Mouse (Mus musculus): ENCODE measurements around the gene Pithd1.

The Pithd1 gene

DNA sequence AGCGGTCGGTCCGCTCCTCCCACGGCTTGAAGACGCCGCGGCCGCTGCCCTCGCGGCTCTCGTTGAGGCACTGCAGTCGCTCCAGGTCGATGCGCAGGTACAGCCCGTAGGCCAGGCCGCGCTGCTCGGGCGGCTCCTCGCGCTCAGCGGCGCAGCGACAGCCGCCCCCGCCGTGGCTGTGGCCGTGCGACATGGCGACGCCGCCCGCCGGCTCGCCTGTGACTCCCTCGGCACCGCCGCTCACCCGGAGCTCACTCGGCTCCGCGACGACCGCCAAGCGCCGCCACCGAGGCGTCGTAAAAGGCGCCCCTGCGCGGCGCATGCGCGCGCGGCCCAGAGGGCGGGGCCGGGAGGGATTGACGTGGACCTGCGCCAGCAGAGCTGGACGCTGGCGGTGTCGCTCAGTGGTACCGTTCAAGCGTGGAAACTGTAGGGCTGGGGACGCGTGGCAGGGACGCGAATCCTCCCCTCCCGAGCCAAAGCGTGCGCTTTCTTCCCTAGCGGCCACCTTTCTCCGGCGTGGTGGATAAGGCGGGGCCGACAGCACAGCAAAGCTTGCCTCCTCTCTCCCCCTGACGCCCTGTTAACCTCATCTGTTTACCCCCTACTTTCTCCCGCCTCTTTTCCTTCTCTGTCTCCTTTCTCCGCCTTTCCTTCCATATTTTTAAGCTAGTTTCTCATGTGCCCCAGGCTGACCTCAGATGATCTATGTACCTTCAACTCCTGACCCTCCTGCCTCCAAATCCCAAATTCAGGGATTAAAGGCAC lies at the start of gene Pithd1:
Pithd1 (minus strand) TSS at position 322 of the 768 bp plus-strand sequence.
- DNase-seq (ENCODE audit: low spot score in 2 of 2) = peak; percentile 88 to 91

DNA sequence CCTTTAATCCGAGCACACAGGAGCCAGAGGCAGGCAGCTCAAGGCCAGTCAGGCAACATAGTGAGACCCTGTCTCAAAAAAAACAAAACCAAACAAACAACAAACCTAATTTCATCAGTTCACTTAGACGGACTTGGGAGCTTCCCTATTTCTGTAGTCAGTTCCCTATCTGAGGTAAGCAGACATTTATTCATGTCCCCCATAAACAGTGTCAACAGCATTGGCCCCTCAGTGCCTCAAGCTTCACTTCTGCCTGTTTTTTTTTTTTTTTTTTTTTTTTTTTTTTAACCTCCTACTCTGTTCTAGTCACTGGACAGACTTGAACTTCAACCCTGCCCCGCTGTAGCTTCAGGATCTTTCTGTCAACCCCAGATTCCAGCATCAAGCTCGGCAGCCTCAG lies 48.0 kb upstream of the Pithd1 start:
- DNase-seq (ENCODE audit: low spot score in 2 of 2) = no peak

DNA sequence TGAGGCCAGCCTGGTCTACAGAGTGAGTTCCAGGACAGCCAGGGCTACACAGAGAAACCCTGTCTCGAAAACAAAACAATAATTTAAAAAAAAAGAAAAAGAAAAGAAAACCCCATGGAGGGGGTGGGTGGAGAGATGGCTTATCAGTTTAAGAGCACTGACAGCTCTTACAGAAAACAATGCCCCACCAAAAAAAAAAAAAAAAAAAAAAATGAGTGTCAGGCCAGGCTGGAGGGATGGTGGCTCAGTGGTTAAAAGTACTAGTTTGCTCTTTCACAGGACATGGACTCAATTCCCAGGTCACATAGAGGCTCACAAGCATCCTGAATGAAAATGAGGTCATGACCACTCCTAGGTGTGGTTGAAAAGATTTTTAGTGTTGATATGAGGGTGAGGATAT lies 46.2 kb upstream of the Pithd1 start:
- DNase-seq (ENCODE audit: low spot score in 2 of 2) = no peak

DNA sequence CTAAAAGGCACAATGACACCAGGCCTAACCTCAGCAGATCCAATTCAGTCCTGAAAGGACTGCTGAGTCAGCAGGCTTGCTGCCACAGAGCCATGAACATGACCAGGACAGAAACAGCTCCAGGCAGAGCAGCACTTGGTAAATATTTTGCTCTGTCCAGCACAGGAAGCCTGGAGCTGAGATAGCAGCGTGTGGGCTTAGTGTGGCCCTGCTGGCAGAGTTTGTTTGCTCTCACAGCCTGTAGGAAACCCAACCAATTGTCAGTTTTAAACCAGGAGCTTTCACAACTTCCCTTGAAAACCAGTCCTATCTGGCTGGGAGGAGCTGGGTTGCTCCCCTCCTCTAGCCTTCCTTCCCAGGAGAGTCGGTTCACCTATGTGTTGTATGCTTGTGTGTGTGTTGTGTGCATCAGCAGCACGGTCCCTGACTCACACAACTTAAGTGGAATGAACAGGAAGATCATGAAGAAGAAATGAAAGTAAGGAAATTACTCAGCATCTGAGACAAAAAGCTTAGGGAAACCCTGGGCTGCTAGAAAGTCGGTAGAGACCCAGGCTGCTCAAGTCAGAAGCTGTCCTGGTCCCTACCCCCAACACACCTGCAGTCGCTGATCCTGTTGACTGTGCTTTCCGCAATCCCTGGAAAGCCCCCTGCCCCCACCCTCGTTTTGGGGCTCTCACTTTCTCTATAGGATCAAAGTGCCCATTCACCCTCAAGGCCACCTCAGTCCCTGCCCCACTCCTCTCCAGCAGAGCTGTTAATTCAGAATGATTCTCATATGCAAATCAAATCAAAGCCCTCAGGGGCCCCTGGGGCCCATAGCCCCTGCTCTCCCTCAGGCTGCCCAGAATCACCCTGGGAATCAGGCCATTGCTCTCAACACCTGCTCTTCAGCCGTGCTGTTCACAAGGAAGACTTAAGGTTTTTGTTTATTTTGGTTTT lies 44.2 kb upstream of the Pithd1 start:
- no peak for DNase-seq (ENCODE audit: low spot score in 2 of 2)

DNA sequence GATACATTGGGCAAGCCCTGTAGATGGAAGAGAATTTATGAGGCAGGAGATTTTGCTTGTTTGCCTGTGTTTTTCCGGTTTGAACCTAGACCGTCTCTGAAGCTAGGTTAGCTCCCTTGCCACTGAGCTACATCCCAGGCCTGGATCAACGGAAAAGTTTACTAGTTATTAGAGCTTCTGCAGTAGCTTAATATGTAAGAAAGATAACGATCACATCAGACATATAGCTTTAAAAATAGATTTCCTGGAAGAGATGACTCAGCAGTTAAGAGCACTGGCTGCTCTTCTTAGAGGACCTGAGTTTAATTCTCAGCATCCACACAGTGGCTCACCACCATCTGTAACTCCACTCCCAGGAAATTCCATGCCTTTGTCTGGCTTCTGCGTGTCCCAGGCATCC lies 41.6 kb upstream of the Pithd1 start:
- no peak for DNase-seq (ENCODE audit: low spot score in 2 of 2)

DNA sequence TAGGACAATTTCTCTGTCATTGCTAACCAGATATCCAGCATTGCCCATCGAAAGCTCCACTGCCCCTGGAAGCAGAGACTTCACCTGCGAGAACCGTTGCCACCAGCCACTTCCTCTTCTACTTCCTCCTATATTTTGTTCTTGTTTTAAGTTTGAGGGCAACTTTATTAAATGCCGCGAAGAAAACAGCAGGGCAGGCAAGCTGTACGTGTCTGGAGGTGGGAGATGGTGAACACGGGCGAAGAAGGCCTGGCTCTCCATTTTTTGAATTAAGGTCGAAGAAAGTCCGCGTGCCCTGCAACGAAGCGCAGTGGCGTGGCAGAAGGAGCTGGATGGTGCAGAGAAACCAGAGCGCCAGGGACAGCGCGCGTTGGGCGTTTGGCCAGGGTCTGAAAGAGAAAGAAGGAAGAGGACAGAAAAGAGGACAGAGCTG lies 41.1 kb upstream of the Pithd1 start:
- DNase-seq (ENCODE audit: low spot score in 2 of 2) = no peak

DNA sequence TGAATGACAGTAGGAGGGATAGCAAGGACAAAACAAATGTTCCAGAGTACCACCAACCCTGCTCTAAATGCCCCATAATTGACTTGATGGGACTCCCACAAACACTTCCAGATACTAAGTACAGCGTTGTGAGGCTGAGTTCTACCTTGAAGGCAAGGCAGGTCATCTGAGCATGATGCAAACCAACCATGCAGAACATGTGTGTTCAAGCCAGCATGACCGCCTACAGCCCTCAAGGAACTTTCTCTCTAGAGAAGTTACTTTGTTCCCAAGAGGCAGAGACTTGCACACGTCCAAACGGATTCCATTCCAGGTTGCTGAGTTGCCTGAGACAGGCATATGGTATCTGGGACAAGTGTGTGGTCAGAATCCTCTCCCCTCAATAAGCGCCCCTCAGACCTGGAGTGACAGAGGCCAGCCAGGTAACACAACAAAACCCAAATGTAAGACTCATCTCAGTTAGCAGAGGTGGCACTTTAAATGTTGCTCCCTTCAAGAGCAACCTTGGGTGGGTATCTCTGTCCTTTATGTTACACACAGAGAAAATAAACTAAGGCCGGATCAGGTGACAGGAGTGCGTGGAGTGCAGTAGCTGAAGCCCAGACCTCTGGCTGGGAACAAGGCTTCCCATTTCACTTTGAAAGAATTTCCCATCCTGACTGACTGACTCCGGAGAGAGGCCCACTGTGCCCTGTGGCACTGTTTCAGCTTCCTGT lies 40.5 kb upstream of the Pithd1 start:
- no peak for DNase-seq (ENCODE audit: low spot score in 2 of 2)

DNA sequence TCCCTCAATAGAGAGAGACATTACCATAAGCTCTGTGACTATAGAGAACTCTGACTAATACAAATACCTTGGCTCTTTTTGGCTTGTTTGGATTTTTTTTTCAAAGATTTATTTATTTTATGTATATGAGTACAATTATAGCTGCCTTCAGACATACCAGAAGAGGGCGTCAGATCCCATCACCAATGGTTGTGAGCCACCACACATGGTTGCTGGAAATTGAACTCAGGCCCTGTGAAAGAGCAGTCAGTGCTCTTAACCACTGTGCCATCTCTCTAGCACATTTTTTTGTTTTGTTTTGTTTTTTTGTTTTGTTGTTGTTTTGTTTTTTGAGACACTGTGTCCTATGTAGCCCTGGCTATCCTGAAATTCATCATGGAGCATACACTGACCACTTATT lies 38.3 kb upstream of the Pithd1 start:
- no peak for DNase-seq (ENCODE audit: low spot score in 2 of 2)

DNA sequence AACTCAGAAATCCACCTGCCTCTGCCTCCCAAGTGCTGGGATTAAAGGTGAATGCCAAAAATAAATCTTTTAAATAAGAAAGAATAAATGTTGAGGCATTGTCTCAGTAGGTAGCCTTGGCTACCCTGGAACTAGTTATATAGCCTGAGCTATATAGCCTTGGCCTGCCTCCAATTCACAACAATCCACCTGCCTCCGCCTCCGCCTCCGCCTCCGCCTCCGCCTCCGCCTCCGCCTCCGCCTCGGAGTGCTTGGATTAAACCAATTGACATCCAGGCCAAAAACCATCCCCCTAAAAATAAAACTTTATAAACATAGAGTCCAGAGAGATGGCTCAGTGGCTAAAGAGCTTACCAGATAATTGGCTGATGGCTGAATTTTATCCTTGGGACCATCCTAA lies 35.9 kb upstream of the Pithd1 start:
- no peak for DNase-seq (ENCODE audit: low spot score in 2 of 2)

DNA sequence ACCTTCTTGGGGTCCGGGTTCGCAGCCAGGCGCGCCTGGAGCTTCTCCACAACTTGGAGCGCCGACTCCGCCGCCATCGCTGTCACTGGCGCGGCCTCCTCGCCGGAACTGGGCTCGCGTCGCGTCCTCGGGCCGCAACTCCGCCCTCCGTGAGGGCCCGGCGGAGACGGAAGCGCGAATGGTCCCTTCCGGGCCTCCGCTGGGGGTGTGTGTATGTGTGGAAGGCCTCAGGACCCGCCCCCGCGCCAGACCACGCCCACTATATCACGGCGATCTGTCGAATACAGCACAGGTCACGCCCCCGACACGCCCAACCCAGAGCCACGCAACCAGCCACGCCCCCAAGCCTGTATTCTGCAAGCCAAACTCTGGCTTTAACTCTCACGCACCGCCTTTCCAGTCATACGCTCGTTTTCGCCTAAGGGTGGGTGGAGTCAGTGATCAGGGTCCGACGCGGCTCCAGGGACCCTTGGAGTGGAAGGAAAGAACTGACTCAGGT lies 34.5 kb upstream of the Pithd1 start, which contains the start of gene Eloa:
Eloa (minus strand) TSS at position 215 of the 499 bp plus-strand sequence.
- DNase-seq (ENCODE audit: low spot score in 2 of 2) = peak; percentile 99

DNA sequence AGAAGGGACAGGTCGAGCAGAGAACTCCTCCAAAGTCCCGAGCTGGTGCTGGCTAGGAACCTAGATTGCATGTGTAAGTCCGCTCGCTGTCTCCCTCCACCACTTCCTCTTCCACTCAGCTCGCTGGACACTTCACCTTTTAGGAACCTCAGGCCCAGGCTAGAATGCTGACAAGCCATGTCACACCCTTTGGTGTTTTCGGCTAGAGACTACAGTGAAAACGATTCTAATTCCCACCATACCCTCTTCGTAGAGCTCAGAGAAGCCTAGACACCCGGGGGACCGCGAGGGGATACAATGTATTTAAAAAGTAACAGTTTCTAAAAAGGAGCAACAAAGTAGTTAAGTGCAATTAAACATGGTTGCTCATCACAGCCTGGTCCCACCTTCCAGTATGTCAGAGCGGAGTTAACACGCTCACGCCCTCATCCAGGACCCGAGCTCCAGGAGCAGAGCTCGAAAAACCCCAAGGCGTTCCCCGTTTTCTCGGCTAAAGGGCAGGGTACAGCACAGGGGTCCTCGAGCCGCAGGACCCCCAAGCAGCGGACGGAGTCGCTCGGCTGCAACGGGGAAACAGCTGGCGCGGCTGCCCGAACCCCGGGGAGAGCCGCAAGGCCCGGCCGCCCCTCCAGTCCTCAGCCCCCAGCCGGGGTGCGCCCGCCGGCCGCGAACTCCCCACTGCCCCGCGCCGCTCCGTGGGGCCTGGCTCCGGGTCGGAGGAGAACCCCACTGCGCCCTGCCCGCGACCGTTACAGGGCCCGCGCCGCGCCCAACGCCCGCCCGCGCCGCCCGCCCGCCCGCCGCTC lies 33.9 kb upstream of the Pithd1 start:
- DNase-seq (ENCODE audit: low spot score in 2 of 2) = peak; percentile 8 to 13

DNA sequence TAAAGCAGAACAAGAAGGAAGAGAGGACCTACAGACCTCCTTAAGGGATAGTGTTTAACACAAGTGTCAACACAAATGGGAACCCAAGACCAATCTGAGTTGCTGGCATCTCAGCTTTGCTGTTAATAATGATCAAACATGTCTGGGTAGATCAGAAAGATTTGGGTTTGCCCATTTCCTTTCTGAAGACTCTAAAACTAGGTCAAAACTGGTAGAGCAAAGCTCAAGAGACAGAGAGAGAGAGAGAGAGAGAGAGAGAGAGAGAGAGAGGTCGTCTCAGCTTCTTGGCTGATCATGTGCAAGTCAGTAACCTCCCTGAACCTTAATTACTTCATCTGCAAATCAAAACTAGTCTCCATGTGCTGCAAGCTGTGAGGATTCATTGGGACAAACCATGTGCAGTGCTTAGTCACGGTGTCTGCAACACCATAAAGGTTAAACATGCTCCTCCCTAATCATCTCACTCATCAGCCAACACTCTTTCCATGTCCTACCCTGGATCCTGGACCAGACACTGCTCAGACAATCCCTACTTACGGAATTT lies 29.1 kb upstream of the Pithd1 start:
- no peak for DNase-seq (ENCODE audit: low spot score in 2 of 2)

DNA sequence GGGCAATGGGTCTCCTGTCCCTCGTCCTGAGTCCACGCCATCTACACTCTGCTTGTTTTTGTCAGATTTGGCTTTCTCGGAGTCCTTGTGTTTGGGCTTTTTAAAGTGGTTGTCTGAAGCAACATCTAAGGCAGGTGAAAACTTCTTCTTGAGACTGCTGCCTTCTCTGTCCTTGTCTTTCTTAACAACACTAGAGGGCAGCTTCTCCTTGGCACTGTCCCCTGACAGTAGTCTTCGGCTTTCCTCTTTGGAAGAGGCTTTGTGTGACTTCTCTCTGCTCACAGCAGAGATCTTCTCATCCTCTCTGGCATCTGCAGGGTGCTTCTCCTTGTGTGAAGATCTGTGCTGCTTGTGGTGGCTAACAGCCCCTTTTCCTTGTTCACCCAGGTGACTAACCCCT lies 23.5 kb upstream of the Pithd1 start:
- no peak for DNase-seq (ENCODE audit: low spot score in 2 of 2)

DNA sequence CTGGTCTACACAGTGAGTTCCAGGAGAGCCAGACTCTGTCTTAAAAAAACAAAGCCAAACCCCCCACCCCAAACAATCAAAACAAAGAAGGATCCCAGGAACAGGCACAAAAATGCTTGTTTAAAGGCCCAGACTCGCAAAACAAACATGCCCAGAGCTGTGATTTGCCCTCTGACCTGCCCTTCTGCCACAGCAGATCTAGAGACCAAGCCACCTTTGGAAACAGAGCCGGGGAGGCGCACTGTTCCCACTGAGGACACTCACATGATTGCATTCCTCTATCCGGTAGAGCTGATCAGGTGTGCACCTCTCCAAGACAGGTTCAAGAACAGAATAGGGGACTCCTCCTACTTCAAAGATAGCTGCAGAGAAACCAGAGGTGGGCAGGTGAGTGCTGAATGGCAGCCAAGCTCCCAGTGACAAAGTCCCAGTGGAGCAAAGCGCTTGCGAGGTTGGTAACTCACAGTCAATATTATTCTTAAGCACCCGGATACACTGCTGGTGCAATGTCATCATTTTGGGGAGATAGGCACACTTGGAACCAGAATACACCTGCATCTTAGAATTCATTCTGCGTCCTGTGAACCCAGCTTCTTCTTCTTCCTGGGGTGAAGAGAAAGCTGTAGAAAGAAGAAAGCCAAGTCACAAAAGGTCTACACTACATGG lies 21.9 kb upstream of the Pithd1 start:
- DNase-seq (ENCODE audit: low spot score in 2 of 2) = no peak

DNA sequence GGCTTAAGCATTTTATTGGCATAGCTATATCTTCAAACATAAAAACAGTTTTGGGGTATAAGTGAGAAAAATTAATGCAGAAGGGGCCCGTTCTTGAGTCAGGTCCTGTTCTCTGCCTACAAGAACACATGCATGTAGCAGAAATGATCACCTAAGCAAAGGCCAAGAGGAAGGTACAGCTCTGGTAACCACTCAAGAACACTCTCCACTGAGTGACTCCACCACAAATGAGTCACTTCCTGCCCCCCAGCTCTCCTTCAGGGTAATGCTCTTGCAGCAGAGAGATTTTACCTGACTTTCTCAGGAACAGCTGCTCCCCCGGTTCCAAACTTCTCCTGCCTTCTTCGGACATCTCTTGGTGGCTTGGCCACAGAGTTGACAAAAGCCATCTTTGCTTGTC lies 19.8 kb upstream of the Pithd1 start:
- no peak for DNase-seq (ENCODE audit: low spot score in 2 of 2)

DNA sequence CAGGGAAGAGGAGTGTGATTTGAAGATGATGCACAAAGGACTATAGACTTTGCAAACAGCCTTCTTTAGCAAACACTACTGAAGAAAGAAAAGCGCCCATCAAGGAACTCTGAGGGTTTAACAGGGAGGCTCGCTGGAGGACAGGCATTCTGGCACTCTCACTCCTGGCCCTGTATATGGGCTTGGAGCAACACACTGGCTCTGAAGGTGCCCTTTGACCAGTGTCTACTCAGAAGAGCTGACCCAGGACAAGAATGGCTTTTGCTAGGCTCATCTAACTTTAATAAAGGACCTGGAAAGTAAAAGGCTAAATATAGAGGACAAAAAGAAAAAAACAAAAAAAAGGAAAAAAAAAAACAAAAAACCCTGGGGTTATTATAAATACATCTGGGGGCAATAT lies 17.9 kb upstream of the Pithd1 start:
- no peak for DNase-seq (ENCODE audit: low spot score in 2 of 2)

DNA sequence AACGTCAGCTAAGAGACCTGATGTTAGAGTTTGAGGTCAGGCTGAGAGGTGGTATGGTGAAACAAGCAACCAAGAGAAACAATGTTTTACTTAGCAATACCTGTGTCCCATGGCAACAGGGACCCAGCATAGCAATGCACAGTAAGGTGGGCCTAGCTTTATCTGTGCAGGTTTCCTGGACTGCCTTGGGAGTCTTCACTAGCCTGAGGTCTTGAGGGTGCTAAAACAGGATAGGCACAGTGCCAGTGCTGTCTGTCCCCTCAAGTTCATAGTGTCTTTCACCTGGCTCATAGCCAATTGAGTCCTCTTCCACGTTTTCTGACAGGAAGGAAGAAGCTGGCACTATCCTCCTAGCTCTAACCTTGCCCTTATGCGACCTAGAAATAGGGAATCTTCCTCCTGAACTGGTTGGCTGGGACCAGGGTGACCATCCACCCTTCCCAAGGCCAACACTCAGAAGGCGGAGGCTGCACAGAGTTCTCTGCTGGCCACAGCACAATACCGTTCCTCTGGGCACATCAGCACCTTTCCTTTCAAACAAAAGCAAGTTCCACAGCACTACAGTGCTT lies 17.1 kb upstream of the Pithd1 start:
- DNase-seq (ENCODE audit: low spot score in 2 of 2) = no peak

DNA sequence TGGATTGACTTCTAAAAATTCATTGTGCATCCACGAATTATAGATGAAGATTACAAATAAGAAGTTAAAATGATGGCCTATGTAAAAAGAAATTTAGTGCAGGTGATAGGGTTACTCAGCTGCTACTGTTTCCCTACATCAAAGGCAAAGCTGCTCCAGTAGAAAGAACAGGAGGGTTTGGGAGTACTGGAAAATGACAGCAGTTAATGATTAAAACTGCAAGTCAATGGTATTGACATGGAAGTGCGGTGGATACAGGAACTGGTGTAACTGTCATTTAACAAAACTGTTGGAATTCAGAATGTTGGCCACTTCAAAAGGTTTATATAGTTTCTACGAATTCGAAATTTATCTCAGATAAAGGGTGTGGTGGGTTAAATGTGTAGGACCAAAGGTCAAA lies 8.1 kb upstream of the Pithd1 start:
- no peak for DNase-seq (ENCODE audit: low spot score in 2 of 2)

DNA sequence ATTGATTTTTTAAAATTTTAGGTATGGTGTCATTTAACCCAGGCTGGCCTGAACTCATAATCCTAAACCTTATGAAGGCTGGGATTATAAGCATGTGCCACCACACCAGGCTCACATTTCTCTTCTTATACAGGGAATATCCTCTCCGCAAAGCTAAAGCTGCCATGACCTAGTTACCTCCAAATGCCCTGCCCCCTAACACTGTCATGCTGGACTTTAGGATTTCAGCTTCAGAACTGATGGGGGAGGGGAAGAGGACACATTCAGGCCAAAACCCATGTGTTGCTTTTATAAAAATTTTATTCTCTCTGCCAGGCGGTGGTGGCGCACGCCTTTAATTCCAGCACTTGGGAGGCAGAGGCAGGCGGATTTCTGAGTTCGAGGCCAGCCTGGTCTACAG lies 6.9 kb upstream of the Pithd1 start:
- DNase-seq (ENCODE audit: low spot score in 2 of 2) = no peak

DNA sequence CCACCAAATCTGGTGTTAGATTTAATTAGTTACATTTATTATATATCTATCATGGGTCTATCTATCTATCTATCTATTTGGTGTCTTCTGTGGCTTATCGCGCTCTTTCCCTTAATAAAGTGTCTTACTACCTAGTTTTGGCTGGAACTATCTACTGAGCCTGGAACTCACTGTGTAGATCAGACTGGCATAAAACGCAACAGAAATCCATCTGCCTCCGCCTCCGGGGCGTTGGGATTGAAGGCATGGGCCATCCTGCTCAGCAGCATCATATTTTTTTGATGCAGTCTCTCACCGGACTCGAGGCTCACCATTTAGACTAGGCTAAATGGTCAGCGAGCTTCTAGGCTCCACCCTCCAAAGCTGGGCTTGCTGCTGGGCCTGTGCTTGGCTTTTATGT lies 650 bp upstream of the Pithd1 start:
- DNase-seq (ENCODE audit: low spot score in 2 of 2) = no peak

All from frontal cortex, postnatal 10 days (tissue).